Mouse (Mus musculus) ES-E14 (cell line): Measurements from ENCODE around the gene Rs1.

Experiments
- HCFC1 ChIP-seq: IDR thresholded peaks from 2 replicates; pipeline ENCODE4 v1.6.1; 2012; ENCODE audit warnings: low read length, inconsistent platforms, borderline replicate concordance; ENCODE audit not compliant: insufficient read depth
- MAFK ChIP-seq: IDR thresholded peaks from 2 replicates; pipeline ENCODE4 v1.6.1; 2014; ENCODE audit warnings: mild to moderate bottlenecking, low read depth, low read length, inconsistent platforms; ENCODE audit not compliant: insufficient read depth
- ZC3H11A ChIP-seq: IDR thresholded peaks from 2 replicates; pipeline ENCODE4 v1.6.1; 2012; ENCODE audit warnings: low read depth, mild to moderate bottlenecking, inconsistent platforms, low read length, borderline replicate concordance

- TF ChIP-seq ZC3H11A (no peak), HCFC1 (no peak), MAFK (no peak)
Observed at GRCm38 (mm10) chrX:160794920-160795319, 27.1 kb downstream of the Rs1 start.
